Mouse (Mus musculus) lung, embryonic 14.5 days (tissue): ENCODE measurements around the gene Rab3d. TPM values are rescaled to one million over a fixed set of nuclear protein-coding genes. Genes with fewer than 3 reads are reported as not detected.

Source experiments
- ATAC-seq: fragments of 200-750 bp; cut with Nextera tagmentation; 2 replicates; pipeline ENCODE4 v1.8.0; 2017; ENCODE audit warnings: mild to moderate bottlenecking, moderate TSS enrichment, moderate library complexity; ENCODE audit not compliant: insufficient read depth
- DNase-seq: peaks from one replicate; pipeline ENCODE4 v3.0.0-alpha.2; 2015
- H3K27ac ChIP-seq: fragments of 300-500 bp; sonication (generic); 2 replicates; pipeline ENCODE4 v1.5.1; 2014; ENCODE audit warnings: low read depth, mild to moderate bottlenecking, moderate library complexity
- H3K27me3 ChIP-seq: fragments of 300-500 bp; sonication (generic); 2 replicates; pipeline ENCODE4 v1.6.1; 2014; ENCODE audit warnings: low read length, control low read depth; ENCODE audit not compliant: insufficient read depth
- H3K36me3 ChIP-seq: fragments of 300-500 bp; sonication (generic); 2 replicates; pipeline ENCODE4 v1.6.1; 2014; ENCODE audit warnings: control low read depth; ENCODE audit not compliant: insufficient read depth
- H3K4me1 ChIP-seq: fragments of 300-500 bp; sonication (generic); 2 replicates; pipeline ENCODE4 v1.6.1; 2014; ENCODE audit warnings: antibody characterized with exemption, control low read depth; ENCODE audit not compliant: insufficient read depth
- H3K4me2 ChIP-seq: fragments of 300-500 bp; sonication (generic); 2 replicates; pipeline ENCODE4 v1.6.1; 2014; ENCODE audit warnings: mild to moderate bottlenecking
- H3K4me3 ChIP-seq: fragments of 300-500 bp; sonication (generic); 2 replicates; pipeline ENCODE4 v1.5.1; 2014; ENCODE audit warnings: low read depth, low read length
- H3K9ac ChIP-seq: fragments of 300-500 bp; sonication (generic); 2 replicates; pipeline ENCODE4 v1.6.1; 2014
- H3K9me3 ChIP-seq: fragments of 300-500 bp; sonication (generic); 2 replicates; pipeline ENCODE4 v1.6.1; 2016; ENCODE audit warnings: low read depth, low read length, control low read depth
- CTCF ChIP-seq: IDR thresholded peaks from 2 replicates; pipeline ENCODE4 v1.5.1; 2016; ENCODE audit warnings: antibody characterized with exemption, low read depth
- WGBS: fragments of 180-500 bp; shearing (Covaris S2); extraction: QIAGEN DNeasy Blood & Tissue Kit; methylation state at CpG from one replicate; pipeline ENCODE4 v1.1.7; 2014; 5-methylcytosine and 5-hydroxymethylcytosine counted together
- polyA plus RNA-seq: library from polyadenylated mRNA; unstranded; fragments of >200 nt; fragmentation: Nextera tagmentation; extraction: Ambion mirVana; gene quantifications from 2 replicates; pipeline ENCODE4 v1.2.1, GENCODE M21; 2014

Rab3d gene
- polyA plus RNA-seq, 1 experiment from 2014 or later = 8.8 TPM

- no peaks in the 10 kb centered on the region for H3K27me3 ChIP-seq
- no peak overlapping the region for H3K4me3 ChIP-seq
- WGBS = 85% methylated on average over 3 of the region's 3 CpGs
- H3K4me1 ChIP-seq = peaks cover 10% of the 10 kb centered on the region; the same call in 1 of the 2 replicates
- H3K36me3 ChIP-seq = no peaks in the 10 kb centered on the region
- DNase-seq (no peak), ATAC-seq (no peak)
- no peak overlapping the region for H3K9ac ChIP-seq
- no peak for TF ChIP-seq CTCF
- H3K9me3 ChIP-seq = no peaks in the 10 kb centered on the region
- H3K4me2 ChIP-seq = no peak overlapping the region
- H3K27ac ChIP-seq = no peak overlapping the region
These were observed 7.0 kb upstream of the Rab3d start for GRCm38 (mm10) chr9:21925034-21925433.

DNA sequence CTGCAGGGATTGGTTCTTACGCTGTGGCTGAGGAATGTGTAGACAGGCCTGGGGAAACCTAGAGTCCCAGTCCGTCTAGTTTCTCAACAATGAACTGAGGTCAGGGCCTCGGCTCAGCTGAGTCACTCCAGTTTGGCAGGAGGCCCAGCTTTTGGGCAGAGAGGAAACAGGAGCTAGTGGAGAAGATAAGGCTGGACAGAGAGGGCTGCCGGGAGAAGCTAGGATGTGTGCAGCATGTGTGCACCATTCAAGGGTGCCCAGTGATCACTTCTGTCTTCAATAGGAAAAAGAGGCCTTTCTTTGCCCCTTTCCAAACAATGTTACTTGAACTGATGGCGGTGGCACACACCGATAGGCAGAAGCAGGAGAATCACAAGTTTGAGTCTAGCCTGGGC, 6.1 kb upstream of the Rab3d start:
- Histone ChIP-seq H3K9me3 (no peaks in the 10 kb centered on the region), H3K4me3 (0 out of 2 replicates have a peak overlapping the region, but pooled peaks have one; percentile 1), H3K4me2 (no peak overlapping the region), H3K27me3 (no peaks in the 10 kb centered on the region), H3K4me1 (peaks cover 10% of the 10 kb centered on the region; the same call in 1 of the 2 replicates), H3K27ac (peak overlapping the region; percentile 43), H3K36me3 (no peaks in the 10 kb centered on the region), H3K9ac (no peak overlapping the region)
- 32% methylated on average over 6 of the region's 6 CpGs for WGBS
- DNase-seq (peak; percentile 94), ATAC-seq (peak; percentile 77)
- no peak for TF ChIP-seq CTCF

DNA sequence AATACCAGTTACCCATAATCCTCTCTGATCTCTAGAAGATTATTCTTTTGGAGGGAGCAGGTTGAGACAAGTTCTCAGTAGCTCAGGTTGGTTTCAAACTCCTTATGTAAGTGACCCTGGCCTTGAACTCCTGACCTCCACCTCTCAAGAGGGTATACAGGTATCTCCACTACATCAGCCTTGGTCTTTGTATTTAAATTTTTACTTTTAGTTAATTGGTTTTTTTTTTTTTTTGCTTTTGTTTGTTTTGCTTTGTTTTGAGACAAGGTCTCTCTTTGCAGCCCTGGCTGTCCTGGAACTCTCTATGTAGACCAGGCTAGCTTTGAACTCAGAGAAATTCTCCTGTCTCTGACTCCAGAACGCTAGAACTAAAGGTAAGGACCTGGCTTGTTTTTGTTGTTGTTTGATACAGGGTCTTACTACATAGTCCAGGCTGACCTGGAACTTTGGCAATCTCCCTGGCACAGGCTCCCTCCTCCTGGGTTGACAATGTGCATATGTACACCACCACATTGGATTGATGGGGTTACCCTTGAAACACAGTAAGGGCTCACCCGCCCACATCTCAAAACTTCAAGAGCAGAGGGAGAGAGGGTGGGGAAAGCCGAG, 5.6 kb upstream of the Rab3d start:
- Histone ChIP-seq H3K36me3 (no peaks in the 10 kb centered on the region), H3K4me1 (peaks cover 10% of the 10 kb centered on the region; the same call in 1 of the 2 replicates), H3K4me2 (no peak overlapping the region), H3K9me3 (no peaks in the 10 kb centered on the region), H3K27ac (peak overlapping the region; percentile 43), H3K9ac (no peak overlapping the region), H3K4me3 (no peak overlapping the region), H3K27me3 (no peaks in the 10 kb centered on the region)
- no peak for TF ChIP-seq CTCF
- WGBS = 31% methylated on average over 3 of the region's 3 CpGs
- no peak for DNase-seq
- ATAC-seq = no peak

DNA sequence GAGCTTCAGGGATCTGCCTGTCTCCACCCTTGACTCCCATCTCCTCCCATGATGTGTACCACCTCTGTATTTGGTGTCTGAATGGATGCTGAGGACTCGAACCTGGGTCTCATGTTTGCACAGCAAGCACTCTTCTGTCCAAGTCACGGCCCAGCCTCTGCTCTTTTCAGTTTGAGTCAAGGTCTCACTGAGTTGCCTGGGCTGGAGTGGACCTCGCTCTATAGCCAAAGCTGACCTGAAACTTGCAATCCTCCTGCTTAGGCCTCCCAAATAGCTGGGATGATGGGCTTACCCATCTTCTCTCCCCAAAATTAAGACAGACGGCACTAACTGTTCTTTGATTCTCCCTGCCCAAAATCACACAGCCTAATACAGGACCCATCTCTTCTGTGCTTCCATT, 5.0 kb upstream of the Rab3d start:
- ATAC-seq (no peak), DNase-seq (no peak)
- H3K9me3 ChIP-seq = no peaks in the 10 kb centered on the region
- H3K4me1 ChIP-seq = peaks cover 10% of the 10 kb centered on the region; the same call in 1 of the 2 replicates
- H3K9ac ChIP-seq = no peak overlapping the region
- H3K27ac ChIP-seq = peak overlapping the region; percentile 43; the same call in 1 of the 2 replicates
- no peaks in the 10 kb centered on the region for H3K27me3 ChIP-seq
- no peaks in the 10 kb centered on the region for H3K36me3 ChIP-seq
- no peak overlapping the region for H3K4me2 ChIP-seq
- TF ChIP-seq CTCF = no peak
- no peak overlapping the region for H3K4me3 ChIP-seq
- WGBS = 86% methylated on average over 4 of the region's 4 CpGs

DNA sequence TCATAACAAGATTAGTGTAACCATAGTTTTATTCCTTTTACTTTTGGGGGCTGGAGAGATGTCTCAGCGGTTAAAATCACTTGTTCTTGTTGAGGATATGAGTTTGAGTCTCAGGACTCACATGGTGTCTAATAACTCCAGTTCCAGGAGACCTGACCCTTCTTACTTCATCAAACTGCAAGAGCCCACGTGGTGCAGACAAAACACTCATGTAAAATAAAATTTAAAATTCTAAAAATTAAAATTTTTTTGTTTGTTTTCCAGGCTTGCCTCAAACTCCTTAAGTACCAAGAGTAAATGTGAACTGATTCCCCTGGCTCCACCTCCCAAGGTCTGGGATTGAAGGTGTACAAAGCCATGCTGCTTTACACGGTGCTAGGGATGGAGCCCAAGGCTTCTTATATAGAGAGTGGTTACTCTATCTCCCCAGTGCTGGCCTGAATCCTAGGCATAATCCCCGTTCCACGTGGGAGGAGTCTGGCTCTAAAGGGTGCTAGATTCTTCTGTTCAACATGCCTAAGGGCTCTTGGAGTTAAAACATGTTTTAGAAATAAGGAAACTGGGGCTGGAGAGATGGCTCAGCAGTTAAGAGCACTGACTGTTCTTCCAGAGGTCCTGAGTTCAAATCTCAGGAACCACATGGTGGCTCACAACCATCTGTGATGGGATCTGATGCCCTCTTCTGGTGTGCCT, 846 bp upstream of the Rab3d start:
- DNase-seq (peak; percentile 10), ATAC-seq (no peak)
- no peaks in the 10 kb centered on the region for H3K4me1 ChIP-seq
- 16% methylated on average over 5 of the region's 5 CpGs for WGBS
- H3K36me3 ChIP-seq = no peaks in the 10 kb centered on the region
- no peak overlapping the region for H3K9ac ChIP-seq
- H3K4me3 ChIP-seq = peak overlapping the region; percentile 58; the same call in 1 of the 2 replicates
- H3K27ac ChIP-seq = no peak overlapping the region
- H3K4me2 ChIP-seq = peak overlapping the region; percentile 98
- no peaks in the 10 kb centered on the region for H3K9me3 ChIP-seq
- peaks cover 6% of the 10 kb centered on the region; the same call in 1 of the 2 replicates for H3K27me3 ChIP-seq
- TF ChIP-seq CTCF = no peak

DNA sequence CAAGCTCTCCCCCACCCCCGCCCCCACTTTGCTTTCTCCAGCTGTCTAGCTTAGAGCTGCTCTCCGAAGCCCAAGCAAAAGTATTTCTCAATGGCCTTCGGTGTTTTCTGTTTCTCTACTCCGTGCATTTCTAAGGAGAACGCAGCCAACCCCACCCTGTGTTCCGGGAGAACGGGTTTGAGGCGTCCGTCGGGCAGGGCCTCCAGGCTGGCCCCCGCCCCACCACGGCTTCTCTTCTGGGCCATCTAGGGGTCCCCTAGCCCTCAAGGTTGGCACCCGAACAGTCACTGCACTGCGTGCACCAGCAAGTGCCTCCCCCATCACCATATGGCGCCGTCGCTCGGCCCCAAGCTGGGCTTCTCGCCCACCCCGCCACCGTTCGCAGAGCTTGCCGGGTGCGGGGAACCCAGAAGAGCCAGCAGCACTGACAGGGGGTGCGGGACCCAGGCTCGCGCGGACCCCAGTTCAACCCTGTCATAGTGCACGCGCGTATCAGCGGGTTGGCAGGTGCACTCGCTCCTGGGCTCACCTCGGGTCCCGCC, 428 bp downstream of the Rab3d start:
- peak; percentile 73 for ATAC-seq
- no peak overlapping the region for H3K27ac ChIP-seq
- DNase-seq = peak; percentile 28

DNA sequence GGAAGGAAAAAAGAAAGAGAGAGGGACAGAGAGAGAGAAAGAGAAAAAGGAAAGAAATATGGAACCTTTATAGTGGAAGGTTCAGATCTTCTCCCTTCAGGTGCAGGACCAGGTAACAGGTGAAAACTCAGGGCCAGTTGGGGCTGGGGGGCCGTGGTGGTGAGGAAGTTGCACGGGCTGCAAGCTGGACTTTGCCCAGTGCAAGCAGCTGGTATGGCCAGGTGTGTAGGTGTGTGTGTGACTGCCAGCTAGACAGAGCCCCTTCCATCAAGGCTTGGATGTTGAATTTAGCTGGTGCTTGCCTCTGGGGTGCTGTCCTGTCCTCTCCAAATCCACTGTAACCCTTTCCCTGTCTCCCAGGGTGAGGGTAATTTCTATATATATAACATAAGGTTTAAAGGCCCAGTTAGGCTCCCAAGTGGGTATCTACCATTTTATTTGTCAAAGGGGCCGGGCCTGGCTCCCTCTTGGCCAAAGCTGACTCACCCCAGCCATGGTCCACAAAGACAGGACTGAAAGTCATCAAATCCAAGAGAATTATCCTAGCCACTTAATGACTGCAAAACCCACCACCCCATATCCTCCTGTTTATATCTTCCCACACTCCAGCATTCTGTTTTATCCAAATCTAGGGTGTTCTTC, 1.0 kb downstream of the Rab3d start:
- DNase-seq = no peak
- Histone ChIP-seq H3K4me1 (no peaks in the 10 kb centered on the region), H3K4me2 (peak overlapping the region; percentile 98), H3K36me3 (no peaks in the 10 kb centered on the region), H3K27me3 (peaks cover 6% of the 10 kb centered on the region; the same call in 1 of the 2 replicates), H3K9ac (peak overlapping the region; percentile 62; the same call in 1 of the 2 replicates), H3K27ac (no peak overlapping the region), H3K4me3 (peak overlapping the region; percentile 58), H3K9me3 (no peaks in the 10 kb centered on the region)
- no peak for ATAC-seq
- TF ChIP-seq CTCF = no peak
- 60% methylated on average over 3 of the region's 3 CpGs for WGBS

More for the DNA sequence above, 428 bp downstream of the Rab3d start:
- 1% methylated on average over 35 of the region's 35 CpGs for WGBS
- Histone ChIP-seq H3K36me3 (no peaks in the 10 kb centered on the region), H3K27me3 (peaks cover 6% of the 10 kb centered on the region; the same call in 1 of the 2 replicates), H3K9ac (peak overlapping the region; percentile 62), H3K4me1 (no peaks in the 10 kb centered on the region), H3K4me2 (peak overlapping the region; percentile 98), H3K4me3 (peak overlapping the region; percentile 58), H3K9me3 (no peaks in the 10 kb centered on the region)
- no peak for TF ChIP-seq CTCF
